Mouse (Mus musculus) brain, embryonic 18.5 days (tissue): ENCODE data around the gene Fam178b.
"Not testable (repeated sequence)": the region's sequence is repeated elsewhere in the genome, so short reads cannot be mapped to it uniquely, and the experiment has no call there.

Experiments used
- DNase-seq: peaks from one replicate; pipeline ENCODE4 v3.0.0-alpha.2; 2012; ENCODE audit warnings: low read depth, low spot score

Gene Fam178b

GRCm38 (mm10) chr1:36546888-36547471, 136.0 kb downstream of the Fam178b start, which contains the start of gene Ankrd39:
Ankrd39 (minus strand) TSS chr1:36547445.
- DNase-seq, result peak; percentile 96

DNA sequence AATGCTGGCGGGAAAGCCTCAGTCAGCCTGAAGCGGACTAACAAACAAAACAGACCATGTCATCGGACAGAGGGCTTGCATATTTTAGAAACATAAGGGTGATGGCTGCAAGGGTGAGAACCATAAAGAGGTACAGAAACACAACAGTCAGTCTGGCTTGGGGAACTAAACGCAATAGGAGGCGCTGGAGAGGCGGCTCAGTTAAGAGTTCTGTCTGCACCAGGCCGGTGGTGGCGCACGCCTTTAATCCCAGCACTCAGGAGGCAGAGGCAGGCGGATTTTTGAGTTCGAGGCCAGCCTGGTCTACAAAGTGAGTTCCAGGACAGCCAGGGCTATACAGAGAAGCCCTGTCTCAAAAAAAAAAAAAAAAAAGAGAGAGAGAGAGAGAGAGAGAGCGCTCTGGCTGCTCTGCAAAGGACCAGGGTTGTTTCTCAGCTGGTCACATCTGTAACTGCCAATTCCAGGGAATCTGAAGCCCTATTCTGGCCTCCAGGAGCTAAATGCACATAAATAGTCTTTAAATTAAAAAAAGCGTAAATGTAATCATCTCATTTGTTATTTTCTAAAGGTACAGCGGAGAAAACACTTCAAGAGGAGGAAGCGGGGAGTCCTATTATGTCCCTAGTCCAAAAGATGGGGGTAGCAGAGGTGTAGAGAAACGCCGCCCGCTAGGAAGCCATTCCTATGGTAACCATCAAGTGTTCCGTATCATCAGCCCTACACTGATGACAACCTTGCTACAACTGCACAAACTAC, 137.0 kb downstream of the Fam178b start:
- DNase-seq, result no peak

- DNase-seq, result no peak
Measured at GRCm38 (mm10) chr1:36545382-36545781, 137.6 kb downstream of the Fam178b start.

DNA sequence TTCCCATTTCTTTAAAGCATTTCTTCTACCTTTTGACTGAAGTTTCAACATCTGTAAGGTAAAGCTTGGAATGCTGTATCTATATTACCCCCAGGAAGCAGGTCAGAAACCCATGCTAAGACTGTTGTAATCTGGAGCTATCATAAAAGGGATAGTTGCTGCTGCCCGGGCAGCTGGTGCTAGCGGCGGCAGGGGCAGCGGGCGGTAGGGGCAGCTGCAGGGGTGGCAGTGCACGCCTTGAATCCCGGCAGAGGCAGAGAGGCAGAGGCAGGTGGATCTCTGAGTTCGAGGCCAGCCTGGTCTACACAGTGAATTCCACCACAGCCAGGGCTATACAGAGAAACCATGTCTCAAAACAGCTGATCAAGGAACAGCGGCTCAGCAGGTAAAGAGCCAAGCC, 140.1 kb downstream of the Fam178b start:
- DNase-seq, result no peak

- DNase-seq, result no peak
Measured at GRCm38 (mm10) chr1:36541844-36542243, 141.1 kb downstream of the Fam178b start.

GRCm38 (mm10) chr1:36540807-36541206, 142.2 kb downstream of the Fam178b start:
- DNase-seq, result no peak

- no peak for DNase-seq
Measured at GRCm38 (mm10) chr1:36540132-36540531, 142.9 kb downstream of the Fam178b start.

DNA sequence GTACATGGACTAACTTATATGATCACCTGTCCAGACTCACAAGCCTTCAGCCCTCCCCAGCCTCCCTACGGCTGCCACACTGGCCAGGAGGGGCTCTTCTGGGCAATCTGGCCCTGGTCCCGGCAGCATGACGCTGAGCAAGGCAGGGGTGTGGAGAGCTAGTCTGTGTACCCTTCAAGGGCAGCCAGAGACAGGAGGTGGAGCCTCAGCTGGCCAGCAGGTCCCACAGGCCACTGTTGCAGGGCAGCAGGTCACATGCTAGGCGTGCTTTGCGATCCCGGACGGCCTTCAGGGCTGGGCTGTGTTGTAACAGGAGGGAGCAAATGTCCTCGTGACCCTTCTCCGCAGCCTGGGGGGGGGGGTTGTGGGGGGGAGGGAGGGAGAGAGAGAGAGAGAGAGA, 143.8 kb downstream of the Fam178b start, which contains the start of gene Gm42417:
Gene Gm42417 (minus strand): TSS at position 244 of the 400 bp plus-strand sequence.
- no peak for DNase-seq

- no peak for DNase-seq
Measured at GRCm38 (mm10) chr1:36538727-36539126, 144.3 kb downstream of the Fam178b start.

DNA sequence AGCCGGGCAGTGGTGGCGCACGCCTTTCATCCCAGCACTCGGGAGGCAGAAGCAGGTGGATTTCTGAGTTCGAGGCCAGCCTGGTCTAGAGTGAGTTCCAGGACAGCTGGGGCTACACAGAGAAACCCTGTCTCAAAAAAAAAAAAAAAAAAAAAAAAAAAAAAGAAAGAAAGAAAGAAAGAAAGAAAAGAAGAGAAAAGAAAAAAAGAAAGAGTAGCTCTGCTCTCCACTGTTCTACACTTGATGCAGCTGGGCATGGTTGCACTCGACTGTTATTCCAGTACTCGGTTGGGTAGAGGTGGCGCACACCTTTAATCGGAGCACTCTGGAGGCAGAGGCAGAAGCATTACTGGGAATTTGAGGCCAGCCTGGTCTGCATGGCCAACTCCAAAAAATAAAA, 146.2 kb downstream of the Fam178b start, which contains the start of gene Ankrd23:
Gene Ankrd23 (minus strand): TSS at position 101 of the 400 bp plus-strand sequence.
- not testable (repeated sequence) for DNase-seq

DNA sequence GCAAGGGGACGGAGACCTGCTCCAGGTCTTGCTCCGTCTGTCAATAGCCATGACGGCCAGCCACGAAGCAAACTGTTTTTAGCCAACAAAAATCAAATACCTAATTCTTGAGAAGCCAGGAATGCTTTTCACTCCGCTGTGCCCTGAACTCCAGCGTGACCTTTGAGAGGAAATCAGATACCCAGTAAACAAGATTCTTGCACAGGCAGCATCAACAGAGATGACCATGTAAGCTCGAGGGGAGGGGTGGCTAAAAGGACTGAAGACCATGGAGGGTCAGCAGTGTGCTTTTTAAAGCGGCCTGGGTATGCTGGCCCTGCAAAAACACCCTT, 146.6 kb downstream of the Fam178b start:
- no peak for DNase-seq

- DNase-seq, result no peak
Measured at GRCm38 (mm10) chr1:36535477-36536396, 147.2 kb downstream of the Fam178b start.

DNA sequence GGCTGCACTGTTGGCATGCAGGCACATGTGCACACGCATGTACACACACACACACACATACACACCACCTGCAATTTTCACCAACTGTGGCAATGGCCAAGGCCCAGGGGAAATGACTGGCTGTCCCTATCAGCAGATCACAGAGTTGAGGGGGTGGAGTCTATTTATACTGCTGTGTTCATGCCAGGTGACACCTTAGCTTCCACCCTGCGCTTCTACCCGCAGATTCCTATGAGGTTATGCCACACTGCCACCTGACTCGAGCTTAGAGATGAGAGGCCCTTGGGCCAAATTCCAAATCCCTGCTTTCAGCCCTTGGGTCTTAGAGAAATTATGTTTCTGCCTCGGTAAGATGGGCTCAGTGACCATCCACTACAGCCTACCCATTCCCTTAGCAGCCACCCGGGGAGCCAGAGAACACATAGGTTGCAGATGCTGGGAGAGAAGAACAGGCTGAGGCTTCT, 148.4 kb downstream of the Fam178b start:
- no peak for DNase-seq

- no peak for DNase-seq
Measured at GRCm38 (mm10) chr1:36533546-36533945, 149.4 kb downstream of the Fam178b start.

- no peak for DNase-seq
Measured at GRCm38 (mm10) chr1:36531461-36531860, 151.5 kb downstream of the Fam178b start.

DNA sequence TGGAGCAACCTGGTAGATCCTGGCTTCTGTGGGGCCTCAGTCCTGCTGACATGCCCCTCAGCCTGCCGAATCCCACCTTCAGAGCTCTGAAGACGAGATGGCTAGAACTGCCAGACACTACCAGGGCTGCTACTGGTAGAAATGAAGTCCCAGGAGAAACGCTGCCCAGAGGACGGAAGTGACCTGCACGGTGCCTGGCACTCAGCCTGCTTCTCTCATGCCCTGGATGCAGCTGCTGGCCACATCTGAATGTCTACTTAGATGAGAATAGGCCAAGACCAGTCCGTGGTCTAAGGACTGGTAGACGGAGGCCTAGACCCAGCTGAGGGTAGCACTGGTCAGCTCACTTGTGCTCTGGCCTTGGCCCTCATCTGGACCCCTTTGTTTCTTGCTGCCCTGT, 152.0 kb downstream of the Fam178b start:
- no peak for DNase-seq

GRCm38 (mm10) chr1:36530485-36530884, 152.5 kb downstream of the Fam178b start:
- DNase-seq, result no peak

DNA sequence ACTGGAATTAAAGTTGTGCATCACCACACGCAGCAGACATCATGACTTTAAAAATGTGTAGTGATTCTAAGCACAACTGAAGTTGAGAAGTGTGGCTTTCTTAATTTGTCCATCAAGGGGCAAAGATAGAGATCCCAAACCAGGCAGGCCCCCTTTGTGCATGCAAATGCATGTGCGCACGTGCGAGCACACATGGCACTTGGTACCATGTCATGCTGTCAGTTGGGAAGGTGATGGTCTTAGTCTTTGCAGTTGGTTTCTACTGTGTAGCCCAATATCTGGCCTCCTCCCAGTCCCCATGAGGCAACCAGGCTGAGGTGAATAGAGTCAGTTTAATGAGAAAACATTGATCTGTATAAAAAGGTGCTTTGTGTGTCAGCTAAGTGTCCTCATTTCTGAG, 153.1 kb downstream of the Fam178b start:
- no peak for DNase-seq

DNA sequence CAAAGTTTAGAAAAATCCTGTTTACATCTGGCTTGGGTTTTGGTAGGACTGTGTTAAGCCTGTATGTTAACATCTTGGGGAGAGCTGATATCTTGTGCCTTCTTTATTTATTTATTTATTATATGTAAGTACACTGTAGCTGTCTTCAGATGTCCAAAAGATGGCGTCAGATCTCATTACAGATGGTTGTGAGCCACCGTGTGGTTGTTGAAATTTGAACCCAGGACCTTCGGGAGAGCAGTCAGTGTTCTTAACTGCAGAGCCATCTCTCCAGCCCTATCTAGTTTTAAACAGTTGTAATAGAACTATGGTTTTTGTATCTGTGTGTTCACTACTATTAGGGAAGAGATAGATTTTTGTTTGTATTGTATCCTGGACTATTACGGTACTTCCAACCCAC, 153.7 kb downstream of the Fam178b start:
- DNase-seq, result no peak

DNA sequence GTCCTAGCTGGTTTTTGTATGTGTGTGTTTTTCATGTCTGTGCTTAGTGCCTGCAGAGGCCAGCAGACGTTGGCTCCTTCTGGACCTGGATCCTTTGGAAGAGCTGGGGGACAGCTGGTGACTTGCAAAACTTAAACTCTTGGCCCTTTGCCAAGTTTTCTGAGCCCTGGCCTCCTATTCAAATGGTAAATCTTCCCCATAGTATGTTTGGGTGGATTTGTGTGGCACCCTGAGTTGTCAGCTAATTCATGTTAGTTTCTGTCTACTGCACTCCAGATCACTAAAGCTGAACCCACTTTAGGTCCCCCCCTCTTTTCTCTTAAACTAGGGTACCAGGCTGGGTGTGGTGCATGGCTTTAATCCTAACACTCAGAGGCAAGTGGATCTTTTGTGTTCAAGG, 154.6 kb downstream of the Fam178b start:
- DNase-seq, result peak; percentile 28

DNA sequence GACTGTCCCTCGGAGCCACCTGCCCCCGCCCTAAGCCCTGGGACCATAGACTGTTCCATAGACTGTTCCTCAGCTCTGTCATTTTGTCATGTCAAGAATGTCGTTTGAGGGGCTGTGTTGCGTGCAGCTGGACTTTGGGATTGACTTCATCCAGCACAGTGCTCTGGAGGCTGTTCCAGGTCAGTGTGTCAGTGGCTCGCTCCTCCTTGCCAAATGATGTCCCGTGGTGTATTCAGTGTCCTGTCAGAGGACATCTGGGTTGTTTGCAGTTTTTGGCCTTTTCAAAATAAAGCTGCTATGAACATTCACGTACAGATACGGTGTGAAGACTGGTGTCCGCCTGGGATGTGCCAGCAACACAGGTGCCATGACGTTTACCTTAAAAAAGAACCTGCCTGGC, 156.1 kb downstream of the Fam178b start:
- no peak for DNase-seq

- no peak for DNase-seq
Measured at GRCm38 (mm10) chr1:36525774-36526173, 157.2 kb downstream of the Fam178b start.
